Mouse (Mus musculus) mouse embryonic stem cell (cell line): ENCODE results near the gene Btrc.

Experiments used
- in situ Hi-C, 2 experiments: fragments of 300-500 bp; cut with MboI; formaldehyde crosslinking; loops; 1 replicate in 1 of 2; 3 replicates in 1 of 2; pipeline ENCODE4 v1.14.3; 2019 to 2020; ENCODE audit warnings: low sequenced_read_pairs in 2 of 2, low pct_unique_long_range_greater_than_20kb in 1 of 2, mixed read lengths in 1 of 2; ENCODE audit not compliant: unreplicated experiment in 1 of 2

The Btrc gene

GRCm38 (mm10) chr19:45412694-45413093 is 49.2 kb downstream of the Btrc start:
- in situ Hi-C loops, result no loop called here

DNA sequence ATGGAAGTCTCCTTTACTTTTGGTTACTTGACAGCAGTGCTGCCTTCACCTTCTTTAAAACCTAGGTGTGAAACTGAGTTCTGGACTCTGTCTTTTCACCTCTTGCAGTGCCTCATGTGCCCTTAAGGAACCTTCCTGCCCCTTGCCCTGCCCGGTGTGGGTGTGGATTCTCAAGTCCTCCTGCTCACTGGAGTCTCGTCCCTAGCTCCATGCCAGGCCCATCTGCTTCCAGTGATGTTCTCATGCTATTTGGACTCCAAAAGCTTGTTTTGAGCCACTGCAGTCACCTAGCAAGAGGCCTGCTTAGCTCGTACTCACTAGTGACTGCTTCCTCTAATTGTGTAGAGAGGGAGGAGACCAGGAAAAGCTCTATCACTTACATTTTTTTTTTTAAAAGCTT is 50.4 kb downstream of the Btrc start:
- in situ Hi-C loops, result no loop called here

GRCm38 (mm10) chr19:45417601-45418000 is 54.1 kb downstream of the Btrc start:
- in situ Hi-C loops, result no loop called here

DNA sequence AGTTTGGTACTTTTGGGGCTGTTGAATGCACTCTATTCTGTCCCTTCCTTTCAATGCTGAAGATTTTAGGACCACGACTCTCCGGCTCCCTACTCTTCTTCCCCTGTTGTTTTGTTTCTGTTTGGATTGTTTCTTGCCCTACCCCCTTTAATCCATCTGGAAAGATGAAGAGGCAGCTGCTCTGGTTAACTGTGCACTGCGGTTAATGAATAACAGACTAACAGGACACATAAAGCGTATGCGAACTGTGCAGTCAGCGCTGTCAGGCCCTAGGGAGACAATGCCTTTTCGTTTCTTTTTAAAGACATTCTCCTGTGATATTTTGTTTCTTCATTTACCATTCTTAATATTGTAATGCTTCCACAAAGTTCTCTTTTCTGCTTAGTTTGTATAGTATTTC is 58.7 kb downstream of the Btrc start:
- in situ Hi-C loops, result no loop called here

DNA sequence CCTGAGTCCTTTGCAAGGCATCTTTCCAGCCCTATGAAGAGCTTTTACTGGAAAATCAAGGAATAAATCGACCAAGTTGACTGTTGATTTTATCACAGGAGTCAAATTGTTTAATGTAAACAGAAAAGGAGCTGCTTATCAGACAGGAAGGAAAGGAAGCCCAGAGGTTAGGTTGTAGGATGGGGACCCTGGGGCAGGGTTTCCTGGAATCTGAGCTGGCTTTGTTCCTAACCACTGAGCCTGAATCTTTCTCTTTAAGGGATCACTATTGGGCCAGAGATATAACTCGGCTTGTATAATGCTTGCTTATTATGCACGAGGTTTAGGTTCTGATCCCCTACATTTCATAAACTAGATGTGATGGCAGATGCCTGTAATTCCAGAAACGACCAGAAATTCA is 64.6 kb downstream of the Btrc start:
- in situ Hi-C loops, result no loop called here

DNA sequence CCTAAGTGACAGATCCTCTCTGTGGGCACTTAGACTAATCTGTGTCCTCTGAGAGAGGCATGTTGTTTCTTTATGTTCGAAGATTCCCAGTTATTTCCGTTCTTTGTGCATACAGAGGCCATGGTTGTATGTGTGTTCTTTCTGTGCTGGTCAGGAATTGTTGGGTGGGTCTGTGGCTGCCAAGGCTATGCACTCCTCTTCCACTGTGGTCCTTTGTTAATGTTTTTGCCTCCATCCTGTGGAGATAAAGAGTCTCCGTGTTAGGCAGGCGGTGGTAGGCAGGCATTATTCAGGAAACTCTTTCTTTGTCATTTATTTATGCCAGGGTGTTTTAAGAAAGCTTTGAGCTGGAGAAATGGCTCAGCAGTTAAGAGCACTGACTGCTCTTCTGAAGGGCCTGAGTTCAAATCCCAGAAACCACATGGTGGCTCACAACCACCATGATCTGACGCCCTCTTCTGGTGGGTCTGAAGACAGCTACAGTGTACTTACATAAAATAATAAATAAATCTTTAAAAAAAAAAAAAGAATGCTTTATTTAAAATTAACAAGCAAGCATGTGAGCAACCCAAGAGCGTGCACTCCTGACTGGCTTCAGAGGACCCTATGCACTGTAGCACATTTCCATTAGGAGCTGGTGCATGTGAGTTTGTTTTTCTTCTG is 67.6 kb downstream of the Btrc start:
- in situ Hi-C loops, result loop anchor here in 1 of 2 experiments (10.0 kb wide), 2 partner anchors 126 to 206 kb away; no protein-coding TSS in a partner anchor

GRCm38 (mm10) chr19:45432351-45432750 is 68.8 kb downstream of the Btrc start:
- in situ Hi-C loops, result loop anchor here in 1 of 2 experiments (10.0 kb wide), 2 partner anchors 128 to 208 kb away; no protein-coding TSS in a partner anchor

DNA sequence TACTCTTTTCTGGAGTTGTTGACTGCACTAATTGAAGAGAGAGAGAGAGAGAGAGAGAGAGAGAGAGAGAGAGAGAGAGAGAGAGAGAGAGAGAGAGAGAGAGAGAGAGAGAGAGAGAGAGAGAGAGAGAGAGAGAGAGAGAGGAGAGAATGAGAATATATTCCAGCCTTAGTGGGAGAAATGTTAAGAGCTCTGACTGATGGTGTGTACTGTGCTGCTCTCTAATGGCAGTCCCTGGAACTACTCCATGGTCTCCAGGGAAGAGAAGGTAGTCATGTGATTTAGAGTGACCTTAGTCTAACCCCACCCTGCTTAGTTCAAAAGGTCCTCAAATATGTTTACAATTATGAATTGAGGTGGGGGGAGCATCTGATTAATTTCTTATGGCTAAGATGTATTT is 72.5 kb downstream of the Btrc start:
- in situ Hi-C loops, result loop anchor here (5.0 to 10.0 kb wide), 3 partner anchors 131 to 214 kb away; no protein-coding TSS in a partner anchor

DNA sequence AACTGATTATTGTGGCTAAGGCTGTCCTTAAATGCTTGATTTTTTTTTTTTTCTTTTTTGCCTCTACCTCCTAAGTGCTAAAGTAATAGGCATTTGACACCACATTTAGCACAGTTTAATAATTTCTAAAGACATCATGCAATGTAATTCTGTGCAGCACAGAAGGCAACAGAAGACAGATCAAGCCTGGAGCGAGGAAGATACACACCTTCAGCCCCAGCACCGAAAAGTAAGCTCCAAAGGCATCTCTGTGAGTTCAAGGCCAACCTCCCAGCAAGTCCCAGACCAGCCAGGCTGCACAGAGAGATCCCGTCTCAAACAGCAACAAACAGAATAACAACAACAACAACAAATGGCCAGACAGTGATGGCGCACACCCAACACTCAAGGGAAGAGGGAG is 73.6 kb downstream of the Btrc start:
- in situ Hi-C loops, result loop anchor here (5.0 to 10.0 kb wide), 3 partner anchors 132 to 215 kb away; no protein-coding TSS in a partner anchor

DNA sequence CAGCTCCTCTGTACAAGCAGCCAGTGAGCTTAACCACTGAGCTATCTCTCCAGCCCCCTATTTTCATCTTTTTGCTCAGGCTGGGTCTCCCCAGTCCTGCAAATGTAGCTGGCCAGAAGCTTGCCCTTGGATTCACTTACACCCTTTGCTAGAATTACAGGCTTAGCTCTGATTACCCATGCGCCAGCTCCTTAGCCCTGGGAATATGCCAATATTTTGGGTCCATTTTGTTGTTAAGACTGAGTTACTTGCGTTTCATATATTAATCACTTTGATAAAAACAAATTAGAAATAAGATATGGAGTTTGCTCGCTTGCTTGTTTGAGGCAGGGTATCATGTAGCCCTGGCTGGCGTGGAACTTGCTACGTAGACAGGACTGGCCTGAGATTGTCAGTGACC is 74.7 kb downstream of the Btrc start:
- in situ Hi-C loops, result loop anchor here (5.0 to 10.0 kb wide), 3 partner anchors 133 to 216 kb away; no protein-coding TSS in a partner anchor

DNA sequence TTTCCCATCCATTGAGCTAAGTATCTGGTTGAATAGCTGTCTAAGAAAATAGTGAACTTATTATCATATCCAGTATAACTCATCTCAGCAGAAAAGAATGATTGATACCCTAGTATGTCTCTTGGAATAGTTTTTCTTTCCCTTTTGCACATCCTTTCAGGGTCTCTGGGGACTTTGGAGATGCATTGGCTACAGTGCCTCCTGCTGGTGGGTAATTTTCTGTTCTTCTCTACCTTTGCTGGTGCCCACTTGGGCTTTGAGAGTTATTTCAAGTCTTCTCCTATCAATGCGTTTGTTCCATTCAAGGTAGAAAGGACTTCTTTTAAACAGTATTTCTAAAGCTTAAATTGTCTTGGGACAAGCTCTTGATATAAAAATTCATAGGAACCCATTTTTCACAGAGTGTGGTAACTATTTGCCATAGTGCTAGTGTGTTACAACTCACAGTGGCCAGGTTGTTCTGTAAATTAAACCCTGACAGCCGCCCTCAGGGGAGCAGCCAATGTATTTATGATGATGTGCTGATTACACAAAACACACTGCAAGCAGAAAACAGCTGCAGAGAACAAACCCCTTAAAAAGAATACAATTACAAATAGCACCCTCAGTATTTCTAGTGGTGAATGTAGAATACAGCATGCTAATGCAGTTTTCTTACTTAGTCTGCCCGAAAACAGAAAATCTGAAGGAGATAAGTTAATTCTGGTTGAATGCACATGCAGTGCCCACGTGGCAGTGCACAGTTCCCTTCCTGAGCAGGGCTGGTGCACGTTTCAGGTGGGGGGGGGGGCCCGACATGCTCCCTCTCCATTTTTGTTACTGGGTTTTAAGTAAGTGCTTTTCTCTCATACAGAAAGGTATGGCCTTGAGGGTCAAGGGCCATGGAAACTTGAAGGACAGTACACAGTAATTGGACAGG is 75.7 kb downstream of the Btrc start:
- in situ Hi-C loops, result loop anchor here (5.0 to 10.0 kb wide), 3 partner anchors 134 to 217 kb away; no protein-coding TSS in a partner anchor

GRCm38 (mm10) chr19:45440554-45441175 is 77.1 kb downstream of the Btrc start:
- in situ Hi-C loops, result no loop called here

- in situ Hi-C loops, result no loop called here
Observed at GRCm38 (mm10) chr19:45441717-45442116, 78.2 kb downstream of the Btrc start.

DNA sequence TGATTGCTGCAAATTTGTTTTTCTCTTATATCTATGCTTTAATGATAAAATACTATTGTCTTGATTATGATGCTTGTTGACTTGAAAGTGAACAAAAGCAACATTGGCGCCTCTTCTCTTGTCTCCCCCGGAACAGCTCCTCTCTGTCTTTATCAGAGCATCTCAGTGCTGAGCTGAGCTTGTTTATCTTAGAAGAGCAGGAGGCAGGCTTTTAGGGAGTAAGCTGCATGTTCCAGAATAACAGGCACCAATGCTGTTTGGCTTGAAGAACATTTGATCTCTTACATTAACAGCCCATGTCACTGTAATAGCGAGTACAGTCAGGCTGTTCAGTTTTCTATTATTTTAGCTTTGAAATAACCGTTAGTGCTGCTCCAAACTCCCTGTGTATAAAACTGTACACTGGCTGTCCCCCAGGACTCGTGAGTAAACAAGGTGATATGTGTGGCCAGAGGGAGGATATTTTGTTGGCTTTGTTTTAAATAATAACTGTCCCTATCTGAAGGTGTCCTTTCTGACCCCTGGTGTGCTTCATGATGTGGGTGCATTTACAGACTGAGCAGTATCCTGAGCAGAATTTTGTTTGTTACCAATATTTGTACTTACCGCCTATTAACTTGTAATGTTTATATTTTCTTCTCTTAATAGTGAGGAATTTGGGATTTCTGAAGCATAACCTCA is 81.9 kb downstream of the Btrc start:
- in situ Hi-C loops, result no loop called here

GRCm38 (mm10) chr19:45446631-45447030 is 83.1 kb downstream of the Btrc start:
- in situ Hi-C loops, result no loop called here

DNA sequence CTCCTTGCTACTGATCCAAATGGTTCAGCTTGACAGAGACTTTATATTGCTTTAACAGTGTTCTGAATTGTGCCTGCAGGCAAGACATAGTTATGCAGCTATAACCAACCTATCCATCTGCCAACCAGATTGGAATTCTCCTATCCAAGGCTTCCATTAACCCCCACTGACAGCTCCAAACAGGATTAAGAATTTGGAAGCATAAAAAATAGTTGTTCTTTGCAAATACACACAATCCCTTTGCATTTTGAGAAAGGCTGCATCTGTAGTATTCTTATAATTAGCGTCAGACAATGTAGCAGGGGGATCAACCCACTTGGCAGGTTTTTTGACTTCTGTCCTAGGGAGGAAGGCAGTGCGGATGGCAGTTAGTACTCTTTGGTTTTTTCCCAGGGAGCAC is 83.7 kb downstream of the Btrc start:
- in situ Hi-C loops, result no loop called here

GRCm38 (mm10) chr19:45447886-45448285 is 84.4 kb downstream of the Btrc start:
- in situ Hi-C loops, result no loop called here

- in situ Hi-C loops, result no loop called here
Observed at GRCm38 (mm10) chr19:45454391-45454790, 90.9 kb downstream of the Btrc start.
